Mouse (Mus musculus): ENCODE measurements around the gene Cd300lg.

Gene Cd300lg

GRCm38 (mm10) chr11:102041350-102041949 is at the start of gene Cd300lg:
Cd300lg (plus strand) TSS chr11:102041509.
- DNase-seq (ENCODE audit: extremely low spot score, low read depth, low spot score), result no peak

- DNase-seq (ENCODE audit: extremely low spot score, low read depth, low spot score), result no peak
These were observed 49.5 kb upstream of the Cd300lg start for GRCm38 (mm10) chr11:101991813-101992212.

- DNase-seq (ENCODE audit: extremely low spot score, low read depth, low spot score), result no peak
These were observed 48.9 kb upstream of the Cd300lg start for GRCm38 (mm10) chr11:101992411-101992810.

GRCm38 (mm10) chr11:101994100-101994499 is 47.2 kb upstream of the Cd300lg start:
- DNase-seq (ENCODE audit: extremely low spot score, low read depth, low spot score), result no peak

- no peak for DNase-seq (ENCODE audit: extremely low spot score, low read depth, low spot score)
These were observed 45.4 kb upstream of the Cd300lg start for GRCm38 (mm10) chr11:101995938-101996337.

- DNase-seq (ENCODE audit: extremely low spot score, low read depth, low spot score), result no peak
These were observed 43.1 kb upstream of the Cd300lg start for GRCm38 (mm10) chr11:101998258-101998657.

GRCm38 (mm10) chr11:101999466-101999865 is 41.8 kb upstream of the Cd300lg start:
- DNase-seq (ENCODE audit: extremely low spot score, low read depth, low spot score), result no peak

- no peak for DNase-seq (ENCODE audit: extremely low spot score, low read depth, low spot score)
These were observed 37.1 kb upstream of the Cd300lg start for GRCm38 (mm10) chr11:102004251-102004650.

- no peak for DNase-seq (ENCODE audit: extremely low spot score, low read depth, low spot score)
These were observed 35.0 kb upstream of the Cd300lg start for GRCm38 (mm10) chr11:102006271-102006670.

GRCm38 (mm10) chr11:102006688-102007087 is 34.6 kb upstream of the Cd300lg start:
- DNase-seq (ENCODE audit: extremely low spot score, low read depth, low spot score), result no peak

- no peak for DNase-seq (ENCODE audit: extremely low spot score, low read depth, low spot score)
These were observed 32.9 kb upstream of the Cd300lg start for GRCm38 (mm10) chr11:102008372-102008771.

GRCm38 (mm10) chr11:102008954-102009637 is 32.2 kb upstream of the Cd300lg start:
- DNase-seq (ENCODE audit: extremely low spot score, low read depth, low spot score), result no peak

GRCm38 (mm10) chr11:102010140-102010539 is 31.2 kb upstream of the Cd300lg start:
- no peak for DNase-seq (ENCODE audit: extremely low spot score, low read depth, low spot score)

- DNase-seq (ENCODE audit: extremely low spot score, low read depth, low spot score), result no peak
These were observed 29.8 kb upstream of the Cd300lg start for GRCm38 (mm10) chr11:102011510-102011909.

GRCm38 (mm10) chr11:102013201-102013600 is 28.1 kb upstream of the Cd300lg start:
- DNase-seq (ENCODE audit: extremely low spot score, low read depth, low spot score), result no peak

- DNase-seq (ENCODE audit: extremely low spot score, low read depth, low spot score), result no peak
These were observed 25.8 kb upstream of the Cd300lg start for GRCm38 (mm10) chr11:102015472-102015871.

GRCm38 (mm10) chr11:102016136-102016535 is 25.2 kb upstream of the Cd300lg start:
- no peak for DNase-seq (ENCODE audit: extremely low spot score, low read depth, low spot score)

- no peak for DNase-seq (ENCODE audit: extremely low spot score, low read depth, low spot score)
These were observed 21.6 kb upstream of the Cd300lg start for GRCm38 (mm10) chr11:102019736-102020135.

- DNase-seq (ENCODE audit: extremely low spot score, low read depth, low spot score), result no peak
These were observed 20.1 kb upstream of the Cd300lg start for GRCm38 (mm10) chr11:102021196-102021595.

- DNase-seq (ENCODE audit: extremely low spot score, low read depth, low spot score), result no peak
These were observed 17.9 kb upstream of the Cd300lg start for GRCm38 (mm10) chr11:102023406-102023805.

- no peak for DNase-seq (ENCODE audit: extremely low spot score, low read depth, low spot score)
These were observed 17.1 kb upstream of the Cd300lg start for GRCm38 (mm10) chr11:102024084-102024758.

- no peak for DNase-seq (ENCODE audit: extremely low spot score, low read depth, low spot score)
These were observed 16.4 kb upstream of the Cd300lg start for GRCm38 (mm10) chr11:102024875-102025274.

Measured in hindlimb bud, embryonic 11.5 days (tissue).